Mouse (Mus musculus) heart, adult 2 months (tissue): ENCODE results near the gene Arhgap24.

Experiments used
- CTCF ChIP-seq: fragments of 200-600 bp; IDR thresholded peaks from 2 replicates; pipeline ENCODE4 v1.8.1; 2022; ENCODE audit warnings: antibody characterized with exemption, mild to moderate bottlenecking, moderate library complexity
- POLR2A ChIP-seq: fragments of 200-500 bp; IDR thresholded peaks from 2 replicates; pipeline ENCODE4 v1.6.1; 2011; ENCODE audit warnings: mild to moderate bottlenecking, low read depth, low read length, control low read depth; ENCODE audit not compliant: insufficient read depth

DNA sequence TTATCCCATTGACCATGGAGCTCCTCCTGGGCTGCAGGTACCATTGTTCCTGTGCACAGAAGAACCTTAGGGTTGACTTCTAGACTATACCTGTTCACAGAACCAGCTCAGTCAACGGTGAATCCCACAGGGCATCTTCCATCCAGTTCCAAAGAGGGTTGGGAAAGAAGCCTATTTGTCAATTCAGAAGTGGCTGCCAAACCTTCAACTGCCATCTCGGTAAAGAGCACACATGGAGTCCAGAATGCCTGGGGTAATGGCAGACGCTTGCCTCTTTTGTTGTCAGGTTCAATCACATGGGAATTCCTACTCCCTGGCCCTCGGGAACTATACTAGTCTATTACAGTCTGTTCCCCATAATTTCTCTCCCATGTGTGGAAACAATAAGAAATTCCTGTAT, 30.5 kb downstream of the Arhgap24 start:
- TF ChIP-seq POLR2A = no peak
- no peak for TF ChIP-seq CTCF
